Mouse (Mus musculus) C2C12 (cell line): ENCODE data around the gene Rpl13. TPM values are rescaled to one million over a fixed set of nuclear protein-coding genes. Genes with fewer than 3 reads are reported as not detected.

ENCODE experiments used
- H3K27me3 ChIP-seq: one replicate; pipeline ENCODE4 v1.6.1; 2011; ENCODE audit not compliant: control insufficient read depth, insufficient read depth, insufficient read length
- H3K36me3 ChIP-seq: one replicate; pipeline ENCODE4 v1.6.1; 2011; ENCODE audit not compliant: control insufficient read depth, insufficient read depth
- H3K4me3 ChIP-seq: one replicate; pipeline ENCODE4 v1.5.1; 2011; ENCODE audit warnings: mild to moderate bottlenecking, control low read depth; ENCODE audit not compliant: poor library complexity, insufficient read depth, severe bottlenecking
- H3K79me2 ChIP-seq: one replicate; pipeline ENCODE4 v1.6.1; 2011; ENCODE audit not compliant: control insufficient read depth, insufficient read depth
- H3K79me3 ChIP-seq: one replicate; pipeline ENCODE4 v1.6.1; 2011; ENCODE audit warnings: low read depth, control low read depth
- H3ac ChIP-seq: one replicate; pipeline ENCODE3; 2011; ENCODE audit warnings: low read depth; ENCODE audit not compliant: control insufficient read depth, insufficient read length
- CEBPB ChIP-seq: IDR thresholded peaks from one replicate; pipeline ENCODE4 v1.6.1; 2011; ENCODE audit warnings: low read depth, mild to moderate bottlenecking, control low read depth, moderate library complexity
- CTCF ChIP-seq: IDR thresholded peaks from one replicate; pipeline ENCODE4 v1.5.1; 2011; ENCODE audit not compliant: control insufficient read depth, insufficient read depth, insufficient read length
- FOSL1 ChIP-seq: IDR thresholded peaks from one replicate; pipeline ENCODE4 v1.8.0; 2011; ENCODE audit warnings: mild to moderate bottlenecking, low read length; ENCODE audit not compliant: poor library complexity, insufficient read depth, severe bottlenecking
- MAX ChIP-seq: IDR thresholded peaks from one replicate; pipeline ENCODE4 v1.6.1; 2011; ENCODE audit warnings: mild to moderate bottlenecking, control low read depth
- MYOD1 ChIP-seq: IDR thresholded peaks from one replicate; pipeline ENCODE4 v1.6.1; 2011; ENCODE audit warnings: low read depth; ENCODE audit not compliant: control insufficient read depth, insufficient read length
- MYOG ChIP-seq: IDR thresholded peaks from one replicate; pipeline ENCODE4 v1.6.1; 2011; ENCODE audit not compliant: control insufficient read depth, insufficient read length; ENCODE audit errors: extremely low read depth
- USF1 ChIP-seq: IDR thresholded peaks from one replicate; pipeline ENCODE4 v1.6.1; 2011; ENCODE audit warnings: low read depth, mild to moderate bottlenecking, control low read depth, moderate library complexity
- microRNA-seq: library from miRNA; unstranded; fragments of <30 nt; microRNA quantifications from one replicate; pipeline ENCODE4, GENCODE M21; 2019; ENCODE audit warnings: borderline microRNAs expressed
- polyA plus RNA-seq: library from polyadenylated mRNA; unstranded; fragments of >200 nt; fragmentation: generic; extraction: Trizol; gene quantifications from one replicate; pipeline ENCODE4 v1.2.1, GENCODE M21; 2012; ENCODE audit warnings: missing spikeins

Rpl13 gene
- polyA plus RNA-seq, 1 experiment, result 3,422 TPM

DNA sequence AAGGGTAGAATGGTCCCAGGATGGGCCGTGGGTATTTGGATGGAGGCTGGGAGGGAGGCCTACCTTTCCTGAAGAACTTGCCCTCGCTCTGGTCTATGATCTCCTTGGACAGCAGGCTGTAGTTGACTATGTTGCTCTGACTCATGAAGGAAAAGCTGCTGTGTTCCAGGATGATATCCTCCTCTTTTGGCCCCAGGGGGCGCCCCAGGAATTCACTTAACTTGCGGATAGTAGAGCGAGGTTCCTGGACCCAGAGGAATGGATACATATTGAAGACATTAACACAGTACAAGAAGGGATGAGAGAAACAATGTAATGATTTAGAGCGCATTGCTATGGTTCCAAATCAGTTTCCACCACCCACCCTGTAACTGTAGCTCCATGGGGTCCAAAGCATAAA lies 43.1 kb downstream of the Rpl13 start:
- H3K36me3 ChIP-seq, result no peaks in the 10 kb centered on the region
- H3K4me3 ChIP-seq, result no peak overlapping the region
- H3K79me3 ChIP-seq, result no peaks in the 10 kb centered on the region
- H3ac ChIP-seq, result no peak overlapping the region
- H3K79me2 ChIP-seq, result no peaks in the 10 kb centered on the region
- TF ChIP-seq USF1, result no peak
- no peak for TF ChIP-seq MAX
- H3K27me3 ChIP-seq, result no peaks in the 10 kb centered on the region

DNA sequence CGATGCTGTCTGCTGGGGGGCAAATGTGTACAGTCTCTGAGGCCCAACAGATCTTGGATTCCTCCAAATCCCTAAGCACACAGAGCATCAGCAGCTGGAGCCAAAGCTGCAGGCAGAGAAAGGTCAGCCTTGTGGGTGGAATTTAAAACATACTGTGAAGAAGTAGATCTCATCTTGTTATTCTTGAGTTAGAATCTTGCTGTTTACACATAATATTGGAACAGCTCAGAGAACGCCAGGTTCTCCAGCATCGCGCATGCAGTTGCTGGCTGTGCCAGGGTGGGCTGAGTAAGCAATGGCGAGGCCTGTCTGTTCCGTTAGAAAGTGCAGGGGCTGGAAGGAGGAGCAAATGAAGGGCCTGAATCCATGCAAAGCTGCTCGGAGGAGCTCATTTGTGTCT lies 44.2 kb downstream of the Rpl13 start:
- H3K79me3 ChIP-seq, result no peaks in the 10 kb centered on the region
- no peak for TF ChIP-seq MAX
- no peak for TF ChIP-seq USF1
- TF ChIP-seq MYOD1, result no peak
- TF ChIP-seq MYOG, result no peak
- no peak for TF ChIP-seq CTCF
- TF ChIP-seq CEBPB, result no peak
- no peak for TF ChIP-seq FOSL1
- H3K4me3 ChIP-seq, result no peak overlapping the region
- no peaks in the 10 kb centered on the region for H3K27me3 ChIP-seq
- H3K79me2 ChIP-seq, result no peaks in the 10 kb centered on the region
- no peak overlapping the region for H3ac ChIP-seq
- no peaks in the 10 kb centered on the region for H3K36me3 ChIP-seq

DNA sequence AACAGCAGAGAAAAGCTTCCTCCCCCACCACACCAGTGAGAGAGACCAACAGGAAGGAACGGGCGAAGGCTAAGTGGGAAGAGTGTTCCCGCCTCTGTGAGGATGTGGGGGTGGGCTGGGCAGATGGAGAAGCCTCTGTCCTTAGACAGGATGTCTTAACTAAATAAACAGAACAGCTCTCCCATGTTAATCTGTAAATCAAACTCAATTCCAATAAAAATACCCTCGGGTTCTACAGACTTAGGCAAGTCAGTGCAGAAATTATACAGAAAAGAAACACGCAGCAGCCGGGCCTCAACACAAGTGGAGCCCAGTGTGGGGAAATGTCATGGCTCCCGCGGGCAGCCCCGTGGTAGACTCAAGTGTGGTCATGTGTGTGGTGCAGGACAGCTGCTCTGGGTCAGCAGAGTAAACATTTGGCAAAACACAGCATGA lies 48.6 kb downstream of the Rpl13 start:
- H3ac ChIP-seq, result no peak overlapping the region
- H3K79me3 ChIP-seq, result no peaks in the 10 kb centered on the region
- H3K4me3 ChIP-seq, result no peak overlapping the region
- no peak for TF ChIP-seq USF1
- no peak for TF ChIP-seq FOSL1
- no peak for TF ChIP-seq CEBPB
- TF ChIP-seq CTCF, result no peak
- no peak for TF ChIP-seq MYOD1
- no peak for TF ChIP-seq MYOG
- no peak for TF ChIP-seq MAX
- H3K79me2 ChIP-seq, result no peaks in the 10 kb centered on the region
- peaks cover 3% of the 10 kb centered on the region for H3K27me3 ChIP-seq
- no peaks in the 10 kb centered on the region for H3K36me3 ChIP-seq

Small RNA genes lying within 50 kb of the gene (microRNA-seq; reads per million reads assigned to microRNA genes)
- not detected for gene Mir7079
- gene Mir7080, result not detected

Other genes starting within 250 kb of the Rpl13 start
- gene Ankrd11, start 60.1 kb upstream of the Rpl13 start, polyA plus RNA-seq, result 32.5 TPM
- 57.4 TPM for gene Spg7, start 39.4 kb upstream of the Rpl13 start, polyA plus RNA-seq
- 0.04 TPM for gene Cpne7, start 15.0 kb downstream of the Rpl13 start, polyA plus RNA-seq
- gene Sult5a1, start 56.0 kb downstream of the Rpl13 start, polyA plus RNA-seq, result 0.05 TPM
- 0.92 TPM for gene Dpep1, start 83.9 kb downstream of the Rpl13 start, polyA plus RNA-seq
- gene Chmp1a, start 110.4 kb downstream of the Rpl13 start, polyA plus RNA-seq, result 94.4 TPM
- 1.1 TPM for gene Spata33, start 110.5 kb downstream of the Rpl13 start, polyA plus RNA-seq
- 23.8 TPM for gene Cdk10, start 122.5 kb downstream of the Rpl13 start, polyA plus RNA-seq
- 0.89 TPM for gene Spata2l, start 133.9 kb downstream of the Rpl13 start, polyA plus RNA-seq
- 10.6 TPM for gene Zfp276, start 151.8 kb downstream of the Rpl13 start, polyA plus RNA-seq
- gene Vps9d1, start 152.0 kb downstream of the Rpl13 start, polyA plus RNA-seq, result 8.5 TPM
- 14.0 TPM for gene Fanca, start 216.2 kb downstream of the Rpl13 start, polyA plus RNA-seq
- gene Spire2, start 230.4 kb downstream of the Rpl13 start, polyA plus RNA-seq, result 5.1 TPM